Mouse (Mus musculus) intestine, embryonic 16.5 days (tissue): ENCODE data around the gene Rnf34. TPM values are rescaled to one million over a fixed set of nuclear protein-coding genes. Genes with fewer than 3 reads are reported as not detected.
A peak's percentile ranks its signal among the peaks of the same experiment; 100 is the strongest.

ENCODE experiments used
- ATAC-seq: fragments of 200-750 bp; cut with Nextera tagmentation; 2 replicates; pipeline ENCODE4 v1.8.0; 2017; ENCODE audit warnings: moderate TSS enrichment, moderate library complexity
- H3K27ac ChIP-seq: fragments of 300-500 bp; sonication (generic); 2 replicates; pipeline ENCODE4 v1.5.1; 2014; ENCODE audit warnings: mild to moderate bottlenecking, low read length
- H3K27me3 ChIP-seq: fragments of 300-500 bp; sonication (generic); replicated peaks from 2 replicates; pipeline ENCODE4 v1.6.1; 2014; ENCODE audit warnings: low read length, control low read depth, mixed read lengths; ENCODE audit not compliant: control insufficient read depth, insufficient read depth
- H3K36me3 ChIP-seq: fragments of 300-500 bp; sonication (generic); 2 replicates; pipeline ENCODE4 v1.6.1; 2014; ENCODE audit warnings: low read length, control low read depth; ENCODE audit not compliant: control insufficient read depth, insufficient read depth
- H3K4me1 ChIP-seq: fragments of 300-500 bp; sonication (generic); 2 replicates; pipeline ENCODE4 v1.6.1; 2014; ENCODE audit warnings: low read length, control low read depth, mixed read lengths; ENCODE audit not compliant: control insufficient read depth, insufficient read depth
- H3K4me2 ChIP-seq: fragments of 300-500 bp; sonication (generic); 2 replicates; pipeline ENCODE4 v1.6.1; 2014; ENCODE audit warnings: low read depth, low read length, control low read depth
- H3K4me3 ChIP-seq: fragments of 300-500 bp; sonication (generic); 2 replicates; pipeline ENCODE4 v1.5.1; 2014; ENCODE audit warnings: mild to moderate bottlenecking, low read length
- H3K9ac ChIP-seq: fragments of 300-500 bp; sonication (generic); 2 replicates; pipeline ENCODE4 v1.6.1; 2014; ENCODE audit warnings: low read depth, low read length
- H3K9me3 ChIP-seq: fragments of 300-500 bp; sonication (generic); 2 replicates; pipeline ENCODE4 v1.6.1; 2016; ENCODE audit warnings: low read length, control low read depth; ENCODE audit not compliant: control insufficient read depth
- WGBS: fragments of 180-500 bp; shearing (Covaris S2); extraction: QIAGEN DNeasy Blood & Tissue Kit; methylation state at CpG from one replicate; pipeline ENCODE4 v1.1.7; 2014; 5-methylcytosine and 5-hydroxymethylcytosine counted together
- polyA plus RNA-seq: library from polyadenylated mRNA; unstranded; fragments of >200 nt; fragmentation: Nextera tagmentation; extraction: Ambion mirVana; gene quantifications from 2 replicates; pipeline ENCODE4 v1.2.1, GENCODE M21; 2015

Rnf34 gene
- polyA plus RNA-seq, 1 experiment from 2014 or later: 32.4 TPM

DNA sequence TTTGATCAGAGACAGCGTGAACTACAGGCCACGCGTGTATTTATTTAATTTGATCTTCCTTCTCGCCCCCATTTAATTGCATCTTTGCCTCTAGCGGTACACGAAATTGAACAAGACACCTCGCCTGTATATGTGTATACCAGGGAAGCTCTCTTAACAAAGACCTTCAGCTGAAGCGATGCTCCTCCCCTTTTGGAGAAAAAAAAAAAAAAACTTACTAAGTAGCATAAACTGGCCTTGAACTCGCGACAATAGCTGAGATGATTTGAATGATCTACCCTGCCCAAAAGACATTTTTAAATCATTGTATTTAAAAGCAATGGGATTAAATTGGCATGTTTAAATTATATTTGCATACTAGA, 28.3 kb upstream of the Rnf34 start:
- Histone ChIP-seq H3K9me3 (no peaks in the 10 kb centered on the region), H3K4me2 (peak overlapping the region; percentile 41), H3K4me1 (peaks cover 10% of the 10 kb centered on the region), H3K4me3 (peak overlapping the region; percentile 85), H3K36me3 (peaks cover 20% of the 10 kb centered on the region), H3K27ac (peak overlapping the region; percentile 73), H3K27me3 (no peaks in the 10 kb centered on the region), H3K9ac (peak overlapping the region; percentile 60)
- under 1% methylated on average over 10 of the region's 10 CpGs for WGBS
- peak; percentile 57 for ATAC-seq

DNA sequence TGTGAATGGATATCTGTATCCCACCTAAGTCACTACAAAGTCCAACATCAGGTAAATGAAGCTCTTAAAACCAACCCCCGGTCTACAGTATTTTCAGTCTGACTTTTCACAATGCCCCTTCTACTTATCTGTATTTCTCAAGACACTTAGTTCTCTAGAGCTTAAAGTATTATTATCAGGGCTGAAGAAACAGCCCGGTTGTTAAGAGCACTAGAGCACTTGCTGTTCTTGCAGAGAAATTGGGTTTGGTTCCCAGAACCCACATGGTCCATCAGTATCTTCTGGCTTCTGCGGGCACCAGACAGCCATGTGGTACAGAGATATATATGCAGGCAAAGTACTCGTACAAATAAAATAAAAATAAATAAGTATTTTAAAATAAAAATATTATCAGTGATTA, 27.4 kb upstream of the Rnf34 start:
- Histone ChIP-seq H3K27me3 (no peaks in the 10 kb centered on the region), H3K9ac (no peak overlapping the region), H3K36me3 (peaks cover 13% of the 10 kb centered on the region), H3K27ac (no peak overlapping the region), H3K4me3 (no peak overlapping the region), H3K9me3 (no peaks in the 10 kb centered on the region), H3K4me1 (peaks cover 10% of the 10 kb centered on the region), H3K4me2 (no peak overlapping the region)
- 93% methylated on average over 4 of the region's 4 CpGs for WGBS
- no peak for ATAC-seq

GRCm38 (mm10) chr5:122823976-122824375, 25.9 kb upstream of the Rnf34 start:
- WGBS: 85% methylated on average over 1 of the region's 1 CpGs
- no peaks in the 10 kb centered on the region for H3K9me3 ChIP-seq
- peaks cover 10% of the 10 kb centered on the region for H3K4me1 ChIP-seq
- no peak overlapping the region for H3K27ac ChIP-seq
- no peak for ATAC-seq
- no peak overlapping the region for H3K4me3 ChIP-seq
- no peaks in the 10 kb centered on the region for H3K36me3 ChIP-seq
- no peaks in the 10 kb centered on the region for H3K27me3 ChIP-seq
- H3K9ac ChIP-seq: no peak overlapping the region
- no peak overlapping the region for H3K4me2 ChIP-seq

DNA sequence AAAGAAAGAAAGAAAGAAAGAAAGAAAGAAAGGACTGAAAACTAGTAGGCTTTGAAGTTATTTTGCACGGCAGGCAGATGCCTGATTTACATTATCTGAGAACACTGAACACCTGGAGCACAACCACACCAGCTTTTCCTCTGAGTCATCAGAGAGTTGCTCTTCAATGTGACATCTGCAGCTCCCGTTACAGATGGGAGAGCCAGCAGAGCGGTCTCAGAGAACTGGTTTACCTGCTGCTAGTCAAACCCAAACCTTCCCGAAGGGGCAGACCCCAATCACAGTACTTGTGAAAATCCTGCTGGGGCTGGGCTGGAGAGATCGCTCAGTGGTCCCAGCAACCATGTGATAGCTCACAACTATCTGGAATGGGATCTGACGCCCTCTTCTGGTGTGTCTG, 25.4 kb upstream of the Rnf34 start:
- H3K9me3 ChIP-seq: no peaks in the 10 kb centered on the region
- no peak overlapping the region for H3K27ac ChIP-seq
- no peaks in the 10 kb centered on the region for H3K27me3 ChIP-seq
- 72% methylated on average over 6 of the region's 6 CpGs for WGBS
- ATAC-seq: no peak
- no peaks in the 10 kb centered on the region for H3K36me3 ChIP-seq
- peaks cover 7% of the 10 kb centered on the region for H3K4me1 ChIP-seq
- H3K9ac ChIP-seq: no peak overlapping the region
- H3K4me2 ChIP-seq: no peak overlapping the region
- no peak overlapping the region for H3K4me3 ChIP-seq

- WGBS: 80% methylated on average over 8 of the region's 8 CpGs
- H3K27ac ChIP-seq: no peak overlapping the region
- H3K4me3 ChIP-seq: no peak overlapping the region
- no peaks in the 10 kb centered on the region for H3K27me3 ChIP-seq
- H3K4me1 ChIP-seq: peaks cover 2% of the 10 kb centered on the region
- H3K9ac ChIP-seq: no peak overlapping the region
- no peaks in the 10 kb centered on the region for H3K9me3 ChIP-seq
- no peak overlapping the region for H3K4me2 ChIP-seq
- no peaks in the 10 kb centered on the region for H3K36me3 ChIP-seq
- ATAC-seq: no peak
Measured at GRCm38 (mm10) chr5:122825099-122825498, 24.7 kb upstream of the Rnf34 start.

GRCm38 (mm10) chr5:122832536-122832935, 17.3 kb upstream of the Rnf34 start:
- Histone ChIP-seq H3K9ac (no peak overlapping the region), H3K36me3 (no peaks in the 10 kb centered on the region), H3K4me2 (no peak overlapping the region), H3K4me3 (no peak overlapping the region), H3K4me1 (no peaks in the 10 kb centered on the region), H3K9me3 (no peaks in the 10 kb centered on the region), H3K27ac (no peak overlapping the region), H3K27me3 (no peaks in the 10 kb centered on the region)
- ATAC-seq: no peak
- WGBS: 85% methylated on average over 10 of the region's 10 CpGs

- WGBS: 78% methylated on average over 10 of the region's 10 CpGs
- H3K27ac ChIP-seq: no peak overlapping the region
- ATAC-seq: no peak
Measured at GRCm38 (mm10) chr5:122832996-122833395, 16.9 kb upstream of the Rnf34 start.

GRCm38 (mm10) chr5:122841126-122841525, 8.7 kb upstream of the Rnf34 start:
- Histone ChIP-seq H3K4me1 (no peaks in the 10 kb centered on the region), H3K27me3 (no peaks in the 10 kb centered on the region), H3K27ac (no peak overlapping the region), H3K4me2 (no peak overlapping the region), H3K4me3 (no peak overlapping the region), H3K9me3 (no peaks in the 10 kb centered on the region), H3K9ac (no peak overlapping the region), H3K36me3 (no peaks in the 10 kb centered on the region)
- ATAC-seq: no peak
- WGBS: 85% methylated on average over 2 of the region's 2 CpGs

More at GRCm38 (mm10) chr5:122832996-122833395, 16.9 kb upstream of the Rnf34 start:
- no peaks in the 10 kb centered on the region for H3K27me3 ChIP-seq
- H3K4me2 ChIP-seq: no peak overlapping the region
- H3K4me1 ChIP-seq: no peaks in the 10 kb centered on the region
- H3K9me3 ChIP-seq: no peaks in the 10 kb centered on the region
- no peaks in the 10 kb centered on the region for H3K36me3 ChIP-seq
- no peak overlapping the region for H3K4me3 ChIP-seq
- H3K9ac ChIP-seq: no peak overlapping the region

DNA sequence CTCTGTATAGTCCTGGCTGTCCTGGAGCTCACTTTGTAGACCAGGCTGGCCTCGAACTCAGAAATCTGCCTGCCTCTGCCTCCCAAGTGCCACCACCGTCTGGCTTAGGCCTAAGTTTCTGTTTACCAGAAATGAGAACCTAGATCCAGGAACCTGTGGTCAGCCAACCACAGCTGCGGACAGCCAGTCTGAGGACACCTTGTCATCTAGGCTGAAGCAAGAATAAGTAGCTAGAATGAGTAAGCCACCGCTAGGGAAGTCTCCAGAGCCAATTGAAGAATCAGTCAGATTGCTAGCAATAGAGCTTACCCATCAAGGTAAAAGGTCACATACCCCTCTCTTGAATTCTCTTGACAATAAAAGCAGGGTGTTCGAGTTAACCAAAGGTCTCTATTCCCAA, 6.0 kb upstream of the Rnf34 start:
- no peak overlapping the region for H3K4me3 ChIP-seq
- H3K9me3 ChIP-seq: no peaks in the 10 kb centered on the region
- H3K27me3 ChIP-seq: no peaks in the 10 kb centered on the region
- H3K4me1 ChIP-seq: no peaks in the 10 kb centered on the region
- H3K36me3 ChIP-seq: no peaks in the 10 kb centered on the region
- H3K9ac ChIP-seq: no peak overlapping the region
- WGBS: 82% methylated on average over 5 of the region's 5 CpGs
- H3K4me2 ChIP-seq: no peak overlapping the region
- no peak overlapping the region for H3K27ac ChIP-seq
- ATAC-seq: no peak

- peak; percentile 86 for ATAC-seq
- H3K27ac ChIP-seq: peak overlapping the region; percentile 89
- under 1% methylated on average over 38 of the region's 38 CpGs for WGBS
- no peaks in the 10 kb centered on the region for H3K9me3 ChIP-seq
- H3K36me3 ChIP-seq: no peaks in the 10 kb centered on the region
- peak overlapping the region; percentile 76 for H3K4me3 ChIP-seq
- H3K4me1 ChIP-seq: peaks cover 10% of the 10 kb centered on the region
- peak overlapping the region; percentile 92 for H3K9ac ChIP-seq
- no peaks in the 10 kb centered on the region for H3K27me3 ChIP-seq
- H3K4me2 ChIP-seq: peak overlapping the region; percentile 69
Measured at GRCm38 (mm10) chr5:122850319-122851002, 613 bp downstream of the Rnf34 start.
